Mouse (Mus musculus) erythroblast, embryonic 14.5 days (primary cell): ENCODE results near the gene Lmnb2.

Experiments
- GATA1 ChIP-seq: IDR thresholded peaks from 2 replicates; pipeline ENCODE4 v1.6.1; 2012; ENCODE audit warnings: low read length, inconsistent platforms, mixed read lengths
- TAL1 ChIP-seq: IDR thresholded peaks from 3 replicates; pipeline ENCODE4 v1.6.1; 2012; ENCODE audit warnings: low read length, inconsistent platforms, mixed read lengths

DNA sequence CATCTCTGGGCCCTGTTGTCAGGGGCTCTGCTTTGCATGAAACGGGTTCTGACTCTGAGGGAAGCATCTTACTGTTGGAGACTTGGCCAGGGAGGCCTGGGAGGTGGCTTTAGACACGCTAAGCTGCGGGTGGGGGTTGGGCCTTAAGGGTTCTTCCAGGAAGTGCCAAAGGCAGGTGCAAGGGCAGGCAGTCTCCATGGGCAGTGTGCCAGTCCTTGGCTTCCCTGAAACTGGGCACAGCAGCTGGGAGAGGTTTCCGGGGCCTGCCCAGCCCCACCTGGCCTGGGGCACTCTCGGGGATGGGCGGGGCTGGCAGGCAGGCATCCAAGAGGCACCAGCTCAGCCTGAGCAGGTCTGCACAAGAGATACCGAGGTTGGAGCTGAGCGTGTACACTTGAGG lies 19.6 kb upstream of the Lmnb2 start:
- TF ChIP-seq TAL1 = no peak
- TF ChIP-seq GATA1 = no peak
